Mouse (Mus musculus) layer of hippocampus, adult 8-10 months (tissue): ENCODE data around the gene Polr2l. TPM values are rescaled to one million over a fixed set of nuclear protein-coding genes. Genes with fewer than 3 reads are reported as not detected.

ENCODE experiments used
- DNase-seq, 2 experiments: peaks; one replicate each; pipeline ENCODE4 v3.0.0; 2022; ENCODE audit warnings: low spot score in 2 of 2
- total RNA-seq, 4 experiments: library from RNA; stranded (reverse); gene quantifications; 2 replicates each; pipeline ENCODE4 v1.2.4; 2022

The Polr2l gene
- total RNA-seq, 4 experiments from 2014 or later = 32.4 to 40.6 (median 35.1) TPM

DNA sequence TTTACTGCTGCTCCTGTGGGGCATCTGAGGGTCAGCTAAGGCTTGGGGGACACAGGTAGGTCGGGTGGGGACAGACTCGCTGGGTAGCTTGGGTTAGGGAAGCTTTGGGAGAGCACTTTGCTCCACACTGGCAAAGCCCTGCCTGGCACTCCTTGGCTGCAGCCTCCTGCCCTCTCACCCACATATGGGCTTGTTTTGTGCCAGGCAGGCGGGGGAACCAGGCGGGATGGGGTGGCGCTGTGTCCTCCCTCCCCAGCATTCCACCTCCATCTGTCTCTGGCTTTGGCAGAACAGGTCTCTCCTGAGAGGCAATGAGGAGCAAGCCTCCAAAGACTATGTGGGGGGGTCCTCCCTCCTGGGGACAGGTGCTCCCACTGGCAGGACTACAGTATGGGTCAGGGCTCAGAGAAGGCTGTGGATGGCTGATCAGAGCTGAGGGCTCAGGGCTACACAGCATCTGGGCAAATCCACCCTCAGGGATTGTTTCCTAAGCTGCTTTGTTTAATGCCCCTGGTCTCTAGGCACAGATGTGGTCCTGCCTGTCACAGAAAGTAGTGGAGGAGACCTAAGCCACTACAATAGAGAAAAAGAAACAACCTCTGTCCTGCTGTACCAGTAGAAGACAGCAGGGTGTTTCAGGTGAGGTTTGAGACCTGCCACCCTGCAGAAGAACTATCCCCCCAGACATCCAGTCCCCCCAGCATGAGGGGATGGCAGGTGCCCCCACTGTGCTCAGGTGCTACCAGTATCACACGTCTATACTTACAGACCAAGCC lies 42.0 kb downstream of the Polr2l start:
- no peak for DNase-seq

- no peak for DNase-seq
Measured at GRCm38 (mm10) chr7:141432186-141432611, 42.7 kb downstream of the Polr2l start.

DNA sequence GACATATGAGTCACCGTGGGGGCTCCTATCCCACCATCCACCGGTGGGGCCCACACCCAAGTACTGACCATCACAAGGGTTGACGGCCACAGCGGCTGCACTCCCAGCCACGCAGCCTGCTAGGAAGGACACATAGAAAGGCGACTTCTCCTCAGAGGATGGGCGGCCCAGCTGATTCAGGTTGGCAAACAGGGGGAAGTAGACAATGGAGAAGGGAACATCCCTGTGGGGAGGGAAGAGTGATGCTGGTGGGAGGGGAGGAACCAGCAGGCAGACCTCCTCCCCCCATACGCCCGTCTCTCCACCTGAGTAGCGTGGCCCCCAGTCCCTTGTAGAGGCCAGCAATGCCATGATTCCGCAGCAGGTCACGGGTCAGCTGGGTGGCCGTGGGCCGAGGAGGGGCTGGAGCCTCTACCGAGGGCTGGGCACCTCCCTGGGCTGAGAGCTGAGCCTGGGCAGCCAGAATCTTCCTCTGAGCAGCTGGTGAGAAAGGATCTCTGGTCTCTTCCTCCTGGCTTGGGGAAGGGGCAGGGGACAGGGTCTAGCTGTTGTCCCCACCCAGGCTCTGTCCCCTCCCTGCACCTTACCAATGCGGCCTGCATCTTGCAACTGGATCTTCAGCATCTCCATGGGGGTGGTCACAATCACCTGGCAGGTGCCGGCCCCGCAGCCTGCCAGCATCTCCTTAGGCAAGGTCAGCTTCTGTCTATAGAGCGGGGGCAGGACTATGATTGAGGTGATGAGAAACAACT lies 43.3 kb downstream of the Polr2l start:
- no peak for DNase-seq

DNA sequence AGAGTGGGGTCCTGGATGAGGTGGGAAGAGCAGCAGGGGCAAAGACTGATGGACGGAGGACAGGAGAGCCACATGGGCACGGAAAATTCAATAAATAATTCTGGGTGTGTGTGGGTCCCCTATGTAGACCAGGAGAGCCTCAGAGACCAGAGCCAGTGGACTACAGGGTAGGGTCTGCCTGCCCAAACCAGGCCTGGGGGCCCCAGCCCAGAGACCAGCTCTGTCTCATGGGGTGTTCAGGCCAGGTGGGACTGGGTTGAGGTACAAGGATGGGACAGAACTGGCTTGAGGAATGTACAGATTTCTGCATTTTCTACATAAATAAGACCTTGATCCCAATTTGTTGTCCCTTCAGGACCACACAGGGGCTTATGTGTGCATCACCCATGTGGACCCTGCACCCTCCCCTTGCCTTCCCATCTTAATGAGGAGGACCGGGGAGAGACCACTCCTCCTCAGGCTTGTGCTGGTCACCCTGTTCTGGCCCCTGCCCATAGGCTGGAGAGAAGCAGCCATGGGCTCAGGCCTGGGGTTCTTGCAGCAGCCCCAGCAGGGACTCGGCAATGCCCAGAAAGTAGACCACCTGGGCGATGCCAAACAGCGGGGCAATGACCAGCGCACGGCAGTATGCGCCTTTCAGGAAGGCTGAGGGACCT lies 44.2 kb downstream of the Polr2l start:
- DNase-seq = no peak

- no peak for DNase-seq
Measured at GRCm38 (mm10) chr7:141429840-141430584, 44.9 kb downstream of the Polr2l start.

GRCm38 (mm10) chr7:141429310-141429709 lies 45.6 kb downstream of the Polr2l start, which contains the start of gene Cend1:
Gene Cend1 (minus strand): TSS chr7:141429491.
- peak; percentile 90 to 92 for DNase-seq

GRCm38 (mm10) chr7:141428701-141429100 lies 46.2 kb downstream of the Polr2l start:
- DNase-seq = no peak

- DNase-seq = no peak
Measured at GRCm38 (mm10) chr7:141426948-141427730, 47.8 kb downstream of the Polr2l start.

- DNase-seq = no peak
Measured at GRCm38 (mm10) chr7:141423811-141424210, 51.1 kb downstream of the Polr2l start.

Other genes starting within 250 kb of the Polr2l start
- 10 to 100 TPM; 68.4 to 95.2 (median 79.3) TPM for gene Phrf1, start 246.3 kb downstream of the Polr2l start, total RNA-seq
- gene Irf7, start 208.7 kb downstream of the Polr2l start, total RNA-seq = 1 to 10 TPM in 2 of 4 experiments, under 1 TPM in 2; 0.85 to 3.8 (median 2.0) TPM
- not detected for gene Cdhr5, start 198.3 kb downstream of the Polr2l start, total RNA-seq
- gene Sct, start 196.0 kb downstream of the Polr2l start, total RNA-seq = not detected
- gene Drd4, start 183.1 kb downstream of the Polr2l start, total RNA-seq = under 1 TPM in 1 of 4 experiments, not detected in 3; 0.27 TPM
- 10 to 100 TPM; 67.9 to 84.7 (median 78.5) TPM for gene Deaf1, start 147.4 kb downstream of the Polr2l start, total RNA-seq
- 10 to 100 TPM; 32.4 to 36.5 (median 34.7) TPM for gene Tmem80, start 147.4 kb downstream of the Polr2l start, total RNA-seq
- 1 to 10 TPM; 3.6 to 7.2 (median 6.4) TPM for gene Eps8l2, start 136.3 kb downstream of the Polr2l start, total RNA-seq
- 100 to 1,000 TPM; 107 to 127 (median 116) TPM for gene Taldo1, start 82.9 kb downstream of the Polr2l start, total RNA-seq
- 10 to 100 TPM; 36.8 to 41.3 (median 38.6) TPM for gene Gatd1, start 61.0 kb downstream of the Polr2l start, total RNA-seq
- gene Cend1, start 45.6 kb downstream of the Polr2l start, total RNA-seq = 100 to 1,000 TPM; 248 to 286 (median 272) TPM
- 100 to 1,000 TPM; 295 to 343 (median 318) TPM for gene Slc25a22, start 37.2 kb downstream of the Polr2l start, total RNA-seq
- 1 to 10 TPM; 1.1 to 2.0 (median 1.5) TPM for gene Pidd1, start 31.1 kb downstream of the Polr2l start, total RNA-seq
- gene Rplp2, start 27.8 kb downstream of the Polr2l start, total RNA-seq = 100 to 1,000 TPM; 490 to 734 (median 578) TPM
- gene Pnpla2, start 19.9 kb downstream of the Polr2l start, total RNA-seq = 10 to 100 TPM; 23.0 to 31.8 (median 24.3) TPM
- 1 to 10 TPM; 4.0 to 5.8 (median 4.9) TPM for gene Cracr2b, start 14.0 kb downstream of the Polr2l start, total RNA-seq
- gene Cd151, start 7.7 kb downstream of the Polr2l start, total RNA-seq = 10 to 100 TPM; 27.3 to 42.2 (median 32.0) TPM
- gene Tspan4, start 108 bp upstream of the Polr2l start, total RNA-seq = 10 to 100 TPM; 14.7 to 38.7 (median 26.7) TPM
- gene Chid1, start 64.7 kb upstream of the Polr2l start, total RNA-seq = 10 to 100 TPM; 74.8 to 80.6 (median 76.0) TPM
- 100 to 1,000 TPM; 217 to 253 (median 230) TPM for gene Ap2a2, start 87.0 kb upstream of the Polr2l start, total RNA-seq
- gene Muc6, start 180.2 kb upstream of the Polr2l start, total RNA-seq = not detected
- 1 to 10 TPM in 3 of 4 experiments, not detected in 1; 1.1 to 1.7 (median 1.2) TPM for gene Muc2, start 215.2 kb upstream of the Polr2l start, total RNA-seq